Mouse (Mus musculus): ENCODE results near the gene Ilf3. TPM values are rescaled to one million over a fixed set of nuclear protein-coding genes. Genes with fewer than 3 reads are reported as not detected.

The Ilf3 gene
- 37.6 and 56.9 TPM in 2 replicates for polyA plus RNA-seq (2012; ENCODE audit: low replicate concordance)

GRCm38 (mm10) chr9:21367357-21368111 is at the start of gene Ilf3:
TSS of gene Ilf3 (plus strand) at chr9:21367871.

GRCm38 (mm10) chr9:21320619-21321512 is 46.8 kb upstream of the Ilf3 start, which contains the start of gene Slc44a2:
TSS of gene Slc44a2 (plus strand) at chr9:21320698.

GRCm38 (mm10) chr9:21411669-21412550 is 44.2 kb downstream of the Ilf3 start, which contains the start of gene Qtrt1:
TSS of gene Qtrt1 (plus strand) at chr9:21411837.

GRCm38 (mm10) chr9:21424631-21425555 is 57.2 kb downstream of the Ilf3 start, which contains the start of gene Dnm2:
TSS of gene Dnm2 (plus strand) at chr9:21424908.

Other genes starting within 250 kb of the Ilf3 start
- gene Tyk2, start 236.6 kb upstream of the Ilf3 start, polyA plus RNA-seq (2012; ENCODE audit: low replicate concordance) = 17.6 and 27.7 TPM in 2 replicates
- gene Cdc37, start 217.9 kb upstream of the Ilf3 start, polyA plus RNA-seq (2012; ENCODE audit: low replicate concordance) = 161 and 213 TPM in 2 replicates
- gene Pde4a, start 202.2 kb upstream of the Ilf3 start, polyA plus RNA-seq (2012; ENCODE audit: low replicate concordance) = 15.6 and 28.8 TPM in 2 replicates
- 71.0 and 87.9 TPM in 2 replicates for gene Keap1, start 128.5 kb upstream of the Ilf3 start, polyA plus RNA-seq (2012; ENCODE audit: low replicate concordance)
- 2.2 and 3.1 TPM in 2 replicates for gene S1pr5, start 119.4 kb upstream of the Ilf3 start, polyA plus RNA-seq (2012; ENCODE audit: low replicate concordance)
- 101 and 110 TPM in 2 replicates for gene Atg4d, start 102.6 kb upstream of the Ilf3 start, polyA plus RNA-seq (2012; ENCODE audit: low replicate concordance)
- gene Kri1, start 79.9 kb upstream of the Ilf3 start, polyA plus RNA-seq (2012; ENCODE audit: low replicate concordance) = 19.7 and 21.5 TPM in 2 replicates
- 15.0 and 27.2 TPM in 2 replicates for gene Cdkn2d, start 76.5 kb upstream of the Ilf3 start, polyA plus RNA-seq (2012; ENCODE audit: low replicate concordance)
- 0.08 TPM in 1 of 2 replicates, not detected in the other for gene Ap1m2, start 55.5 kb upstream of the Ilf3 start, polyA plus RNA-seq (2012; ENCODE audit: low replicate concordance)
- gene Slc44a2, start 47.2 kb upstream of the Ilf3 start, polyA plus RNA-seq (2012; ENCODE audit: low replicate concordance) = 38.6 and 62.0 TPM in 2 replicates
- gene Qtrt1, start 44.0 kb downstream of the Ilf3 start, polyA plus RNA-seq (2012; ENCODE audit: low replicate concordance) = 64.2 and 75.8 TPM in 2 replicates
- 869 and 1,352 TPM in 2 replicates for gene Dnm2, start 57.0 kb downstream of the Ilf3 start, polyA plus RNA-seq (2012; ENCODE audit: low replicate concordance)
- gene Tmed1, start 142.4 kb downstream of the Ilf3 start, polyA plus RNA-seq (2012; ENCODE audit: low replicate concordance) = 8.2 and 14.3 TPM in 2 replicates
- gene AB124611, start 158.3 kb downstream of the Ilf3 start, polyA plus RNA-seq (2012; ENCODE audit: low replicate concordance) = 70.9 and 71.6 TPM in 2 replicates
- 276 and 327 TPM in 2 replicates for gene Carm1, start 179.0 kb downstream of the Ilf3 start, polyA plus RNA-seq (2012; ENCODE audit: low replicate concordance)
- gene Timm29, start 224.9 kb downstream of the Ilf3 start, polyA plus RNA-seq (2012; ENCODE audit: low replicate concordance) = 19.0 and 25.0 TPM in 2 replicates
- 2.5 and 3.0 TPM in 2 replicates for gene Yipf2, start 225.0 kb downstream of the Ilf3 start, polyA plus RNA-seq (2012; ENCODE audit: low replicate concordance)
- 291 and 327 TPM in 2 replicates for gene Smarca4, start 248.3 kb downstream of the Ilf3 start, polyA plus RNA-seq (2012; ENCODE audit: low replicate concordance)

Measured in leukemia stem cell, adult 10-12 weeks (primary cell).